Mouse (Mus musculus) brain, embryonic 14.5 days (tissue): ENCODE results near the gene Gosr1.

ENCODE experiments used
- CTCF ChIP-seq: fragments of 200-500 bp; IDR thresholded peaks from 2 replicates; pipeline ENCODE4 v1.5.1; 2012; ENCODE audit warnings: inconsistent platforms, mild to moderate bottlenecking, moderate library complexity, borderline replicate concordance; ENCODE audit not compliant: insufficient read depth, insufficient read length; ENCODE audit errors: extremely low read depth
- POLR2A ChIP-seq: fragments of 200-500 bp; IDR thresholded peaks from 2 replicates; pipeline ENCODE4 v1.6.1; 2012; ENCODE audit warnings: mild to moderate bottlenecking, inconsistent platforms, borderline replicate concordance; ENCODE audit not compliant: poor library complexity, insufficient read depth, insufficient read length, severe bottlenecking; ENCODE audit errors: extremely low read depth

DNA sequence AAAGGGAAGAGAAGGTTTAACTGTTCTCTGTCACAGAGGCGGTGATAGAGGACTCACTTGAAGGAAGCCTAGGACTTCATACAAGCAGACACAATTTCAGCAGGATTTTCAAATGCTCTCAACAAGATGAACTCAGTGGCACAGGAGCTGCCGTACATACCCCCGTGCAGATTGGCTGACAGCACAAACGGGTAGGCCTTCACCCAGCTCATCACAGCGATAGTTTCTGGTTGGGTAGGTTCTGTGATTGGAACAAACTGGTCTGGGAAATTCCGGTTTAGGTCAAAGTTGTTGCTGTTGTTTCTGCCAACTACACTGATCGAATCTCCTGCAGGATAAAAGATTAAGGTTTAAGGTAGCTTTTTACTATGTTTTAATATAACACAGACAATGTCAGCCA lies 45.2 kb upstream of the Gosr1 start:
- no peak for TF ChIP-seq POLR2A
- no peak for TF ChIP-seq CTCF
